Mouse (Mus musculus) embryo, embryonic 9.5 days (tissue): ENCODE data around the gene Kcna10.
A peak's percentile ranks its signal among the peaks of the same experiment; 100 is the strongest.

Source experiments
- DNase-seq: peaks from one replicate; pipeline ENCODE4 v3.0.0-alpha.2; 2017; ENCODE audit errors: extremely low spot score

Gene Kcna10

GRCm38 (mm10) chr3:107182756-107183155 lies at the start of gene Kcna10:
Gene Kcna10 (plus strand): TSS chr3:107183056.
- DNase-seq = no peak

- no peak for DNase-seq
Measured at GRCm38 (mm10) chr3:107134457-107134856, 48.4 kb upstream of the Kcna10 start.

GRCm38 (mm10) chr3:107147126-107147525 lies 35.7 kb upstream of the Kcna10 start:
- no peak for DNase-seq

GRCm38 (mm10) chr3:107149006-107149405 lies 33.9 kb upstream of the Kcna10 start:
- DNase-seq = peak; percentile 14

GRCm38 (mm10) chr3:107150469-107150868 lies 32.4 kb upstream of the Kcna10 start:
- DNase-seq = no peak

- no peak for DNase-seq
Measured at GRCm38 (mm10) chr3:107150872-107151540, 31.9 kb upstream of the Kcna10 start.

GRCm38 (mm10) chr3:107153772-107154655 lies 28.8 kb upstream of the Kcna10 start:
- DNase-seq = no peak

GRCm38 (mm10) chr3:107158856-107159255 lies 24.0 kb upstream of the Kcna10 start:
- no peak for DNase-seq

- DNase-seq = peak; percentile 27
Measured at GRCm38 (mm10) chr3:107159418-107159817, 23.4 kb upstream of the Kcna10 start.

GRCm38 (mm10) chr3:107159859-107160324 lies 23.0 kb upstream of the Kcna10 start:
- DNase-seq = peak; percentile 61

GRCm38 (mm10) chr3:107162741-107163140 lies 20.1 kb upstream of the Kcna10 start:
- DNase-seq = no peak

- DNase-seq = no peak
Measured at GRCm38 (mm10) chr3:107169552-107169951, 13.3 kb upstream of the Kcna10 start.

GRCm38 (mm10) chr3:107171964-107172363 lies 10.9 kb upstream of the Kcna10 start:
- DNase-seq = peak; percentile 3

GRCm38 (mm10) chr3:107172556-107172955 lies 10.3 kb upstream of the Kcna10 start:
- DNase-seq = no peak

GRCm38 (mm10) chr3:107175486-107175885 lies 7.4 kb upstream of the Kcna10 start:
- no peak for DNase-seq

GRCm38 (mm10) chr3:107176501-107176900 lies 6.4 kb upstream of the Kcna10 start:
- no peak for DNase-seq

- no peak for DNase-seq
Measured at GRCm38 (mm10) chr3:107180860-107181259, 2.0 kb upstream of the Kcna10 start.

GRCm38 (mm10) chr3:107183178-107183577 lies 322 bp downstream of the Kcna10 start:
- DNase-seq = no peak

- DNase-seq = no peak
Measured at GRCm38 (mm10) chr3:107185597-107185996, 2.7 kb downstream of the Kcna10 start.

- no peak for DNase-seq
Measured at GRCm38 (mm10) chr3:107187022-107187421, 4.2 kb downstream of the Kcna10 start.

- no peak for DNase-seq
Measured at GRCm38 (mm10) chr3:107188226-107188899, 5.5 kb downstream of the Kcna10 start.
